Mouse (Mus musculus): ENCODE data around the gene Tkfc. TPM values are rescaled to one million over a fixed set of nuclear protein-coding genes. Genes with fewer than 3 reads are reported as not detected.

Gene Tkfc
- total RNA-seq (2022): 1 to 10 TPM; 3.5 to 4.5 (median 3.6) TPM

DNA sequence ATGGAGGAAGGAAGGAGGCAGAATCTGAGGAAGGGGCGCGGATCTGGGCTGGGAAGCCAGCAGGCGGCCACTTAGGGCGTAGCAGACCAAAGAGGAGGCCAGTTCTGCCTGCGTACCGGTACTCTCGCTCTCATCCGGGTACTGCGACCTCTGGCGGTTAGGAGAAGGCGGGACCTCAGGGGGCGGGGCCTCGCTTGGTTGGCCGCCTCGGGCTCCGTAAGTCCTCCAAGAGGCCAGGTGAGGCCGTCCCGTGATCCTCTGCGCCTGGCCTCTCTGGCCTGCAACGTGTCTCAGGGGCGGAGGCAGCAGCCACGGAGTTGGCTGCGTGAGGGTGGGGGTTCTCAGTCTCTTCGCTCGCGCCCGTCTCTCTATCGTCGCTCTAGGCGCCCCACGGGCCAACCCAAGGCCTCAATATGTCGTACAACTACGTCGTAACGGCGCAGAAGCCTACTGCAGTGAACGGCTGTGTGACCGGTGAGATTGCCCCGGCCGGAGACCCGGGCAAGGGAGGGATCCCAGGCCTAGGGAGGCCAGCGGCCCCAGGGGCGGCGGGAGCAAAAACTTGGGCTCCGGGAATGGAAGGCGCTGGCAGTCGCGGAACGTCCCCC, at the start of gene Tkfc, which contains the start of gene Ddb1:
Gene Tkfc, minus strand, starts transcription at position 362 of the 608 bp plus-strand sequence.
Gene Ddb1, plus strand, starts transcription at position 35 of the 608 bp plus-strand sequence.
- DNase-seq (ENCODE audit: low spot score in 2 of 2): peak; percentile 98 to 99

DNA sequence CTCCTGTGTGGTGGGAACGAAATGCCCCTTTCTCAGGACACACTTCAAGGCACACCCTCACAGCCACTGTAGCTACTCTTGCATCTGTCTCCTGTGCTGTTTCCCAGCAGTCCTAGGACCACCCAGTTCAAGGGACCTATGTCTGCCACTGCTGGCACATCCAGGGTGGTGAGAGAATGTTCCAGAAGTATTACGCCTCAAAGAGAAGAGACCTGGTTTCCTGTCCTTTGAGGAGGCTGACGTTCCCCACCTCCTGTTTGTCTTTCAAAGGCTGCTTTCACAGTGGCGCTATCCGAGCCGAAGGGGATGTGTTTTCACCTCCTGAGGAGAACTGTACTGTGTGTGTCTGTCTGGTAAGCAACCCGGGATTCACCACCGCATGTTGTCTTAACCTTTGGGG, 42.7 kb upstream of the Tkfc start:
- DNase-seq (ENCODE audit: low spot score in 2 of 2): no peak

DNA sequence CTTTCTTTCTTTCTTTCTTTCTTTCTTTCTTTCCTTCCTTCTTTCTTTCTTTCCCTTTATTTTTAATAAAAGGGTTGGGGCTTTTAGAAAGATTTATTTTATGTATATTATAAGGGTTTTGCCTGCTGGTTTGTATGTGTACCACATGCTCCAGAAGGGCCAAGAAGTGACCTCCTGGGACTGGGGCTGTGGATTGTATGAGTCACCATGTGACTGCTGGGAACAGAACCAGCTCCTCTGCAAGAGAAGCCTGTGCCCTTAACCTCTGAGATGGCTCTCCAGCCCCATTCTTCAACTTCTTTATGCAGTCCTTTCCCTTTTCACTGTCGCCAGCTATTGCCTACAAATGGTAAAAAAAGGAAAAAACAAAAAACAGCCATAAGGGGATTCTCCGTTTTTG, 40.2 kb upstream of the Tkfc start:
- no peak for DNase-seq (ENCODE audit: low spot score in 2 of 2)

DNA sequence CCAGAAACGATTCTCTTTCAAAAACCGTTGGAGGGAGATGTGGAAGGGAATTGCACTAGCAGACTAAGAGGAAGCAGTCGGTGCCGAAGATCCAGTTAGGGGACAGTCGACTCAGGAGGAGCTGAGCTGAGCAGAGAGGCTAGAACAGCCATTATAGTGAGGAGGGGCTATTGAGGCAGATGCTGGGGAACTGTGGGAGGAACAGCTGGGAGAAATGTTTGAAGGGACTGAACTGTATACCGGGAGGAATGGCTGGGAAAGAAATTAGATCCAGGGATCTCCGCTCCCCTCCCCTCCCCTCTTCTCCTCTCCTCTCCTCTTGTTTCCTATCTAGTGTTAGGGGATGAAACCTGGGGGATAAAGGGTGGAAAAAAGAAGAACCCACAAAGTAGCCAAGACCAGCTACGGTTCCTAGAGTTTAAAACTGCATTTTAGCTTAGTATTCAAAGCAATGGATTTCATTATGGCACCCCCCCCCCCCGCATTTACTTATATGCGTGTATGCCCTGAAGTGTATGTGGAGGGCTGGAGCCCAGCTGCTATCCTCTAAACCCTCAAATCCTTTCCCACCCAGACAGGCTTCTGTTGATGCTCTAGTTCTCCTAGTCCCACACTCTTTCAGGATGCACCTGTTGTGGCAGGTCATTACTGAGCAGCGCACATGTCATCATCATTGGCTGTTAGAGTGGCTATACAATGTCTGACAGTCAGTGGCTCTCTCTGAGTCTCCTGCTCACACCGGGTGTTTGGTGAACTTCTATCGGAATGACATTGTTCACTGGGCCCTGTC, 35.3 kb upstream of the Tkfc start:
- no peak for DNase-seq (ENCODE audit: low spot score in 2 of 2)

DNA sequence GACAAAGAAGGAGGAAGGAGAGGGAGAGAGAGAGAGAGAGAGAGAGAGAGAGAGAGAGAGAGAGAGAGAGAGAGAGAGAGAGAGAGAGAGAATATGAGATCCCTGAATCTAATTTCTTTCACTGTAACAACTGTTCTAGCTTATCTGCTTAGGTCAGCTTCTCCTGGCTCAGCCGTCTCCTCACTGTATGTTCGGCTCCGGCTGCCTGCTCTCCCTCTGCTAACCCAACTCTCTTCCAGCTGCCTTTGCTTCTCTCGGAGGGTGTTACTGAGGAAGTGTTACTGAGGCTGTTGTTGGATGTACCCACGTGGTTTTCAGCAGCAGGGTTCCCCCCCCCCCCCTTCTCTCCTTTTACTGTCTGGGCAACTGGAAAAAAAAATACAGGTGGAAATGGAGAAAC, 34.6 kb upstream of the Tkfc start:
- no peak for DNase-seq (ENCODE audit: low spot score in 2 of 2)

DNA sequence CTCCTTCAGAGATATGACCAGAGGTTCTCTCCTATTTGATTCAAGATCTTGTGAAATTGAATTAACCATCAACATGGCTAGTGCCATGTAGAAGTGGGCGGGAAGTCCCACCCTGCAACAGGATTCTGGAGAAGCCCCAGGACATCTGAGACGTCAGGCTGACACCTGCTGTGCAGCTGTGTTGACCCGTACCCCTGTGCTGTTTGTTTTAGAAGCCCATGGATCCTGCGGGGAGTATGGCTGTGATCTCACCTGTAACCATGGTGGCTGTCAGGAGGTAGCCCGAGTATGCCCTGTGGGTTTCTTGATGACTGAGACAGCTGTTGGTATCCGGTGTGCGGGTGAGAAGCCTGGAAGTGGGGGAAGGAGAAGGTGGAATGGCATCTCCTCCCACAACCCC, 32.4 kb upstream of the Tkfc start:
- DNase-seq (ENCODE audit: low spot score in 2 of 2): no peak

DNA sequence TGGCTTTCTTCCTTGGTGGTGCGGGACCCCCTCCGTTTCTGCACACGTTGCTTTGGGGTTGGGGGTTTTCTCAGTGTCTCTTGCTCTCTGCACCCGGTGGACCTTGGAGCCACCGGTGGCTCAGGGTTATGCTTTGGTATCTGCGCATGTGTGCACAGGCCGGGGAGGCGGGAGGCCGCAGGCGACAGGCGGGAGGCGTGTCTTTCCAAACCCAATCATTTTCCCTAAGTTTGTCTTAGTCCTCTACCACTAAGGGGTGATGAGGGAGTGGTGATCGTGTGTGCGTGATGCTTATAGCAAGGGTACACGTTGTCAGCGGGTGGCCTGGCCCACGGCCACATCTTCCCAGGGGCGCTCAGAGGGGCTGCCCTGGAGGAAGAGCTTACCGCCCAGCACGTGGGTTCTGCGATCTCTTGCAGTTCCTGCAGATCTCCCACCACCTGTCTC, 29.4 kb upstream of the Tkfc start:
- no peak for DNase-seq (ENCODE audit: low spot score in 2 of 2)

DNA sequence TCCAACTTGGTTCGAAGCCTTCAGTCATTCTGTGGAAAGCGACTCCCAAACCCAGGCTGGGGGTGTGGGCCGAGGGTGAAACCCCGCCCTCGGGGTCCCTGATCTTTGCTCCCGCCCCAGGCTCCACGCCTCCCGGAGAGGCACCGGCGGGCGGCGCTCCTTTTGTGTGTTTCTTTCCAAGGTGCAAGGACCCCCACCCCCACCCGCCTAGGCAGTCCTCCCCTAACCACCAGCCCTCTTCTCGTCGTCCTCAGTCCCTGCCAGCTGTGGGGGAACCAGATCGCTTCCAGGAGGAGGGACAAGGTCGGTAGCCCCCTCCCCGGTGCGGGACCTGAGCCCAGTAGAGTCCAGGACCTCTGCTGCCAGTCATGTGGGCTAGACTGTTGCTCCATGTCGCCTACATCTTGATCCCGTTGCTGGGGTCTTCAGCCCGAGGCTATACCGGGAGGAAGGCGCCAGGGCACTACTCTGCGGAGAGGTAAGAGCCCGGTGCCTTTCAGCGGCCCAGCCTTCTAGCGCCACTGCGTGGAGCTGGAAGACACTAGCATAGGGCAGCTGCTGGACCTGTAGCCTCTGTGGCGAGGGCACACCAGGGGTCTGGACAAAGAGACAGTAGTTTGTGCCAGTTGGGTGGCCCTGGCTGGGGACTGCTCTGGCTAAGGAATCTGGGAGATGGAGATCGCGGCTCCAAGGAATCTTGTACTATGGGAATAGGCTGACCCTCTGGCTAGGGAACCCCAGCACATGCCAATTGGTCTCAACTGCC, 28.8 kb upstream of the Tkfc start, which contains the start of gene Vwce:
Gene Vwce, plus strand, starts transcription at position 108 of the 766 bp plus-strand sequence.
- no peak for DNase-seq (ENCODE audit: low spot score in 2 of 2)

DNA sequence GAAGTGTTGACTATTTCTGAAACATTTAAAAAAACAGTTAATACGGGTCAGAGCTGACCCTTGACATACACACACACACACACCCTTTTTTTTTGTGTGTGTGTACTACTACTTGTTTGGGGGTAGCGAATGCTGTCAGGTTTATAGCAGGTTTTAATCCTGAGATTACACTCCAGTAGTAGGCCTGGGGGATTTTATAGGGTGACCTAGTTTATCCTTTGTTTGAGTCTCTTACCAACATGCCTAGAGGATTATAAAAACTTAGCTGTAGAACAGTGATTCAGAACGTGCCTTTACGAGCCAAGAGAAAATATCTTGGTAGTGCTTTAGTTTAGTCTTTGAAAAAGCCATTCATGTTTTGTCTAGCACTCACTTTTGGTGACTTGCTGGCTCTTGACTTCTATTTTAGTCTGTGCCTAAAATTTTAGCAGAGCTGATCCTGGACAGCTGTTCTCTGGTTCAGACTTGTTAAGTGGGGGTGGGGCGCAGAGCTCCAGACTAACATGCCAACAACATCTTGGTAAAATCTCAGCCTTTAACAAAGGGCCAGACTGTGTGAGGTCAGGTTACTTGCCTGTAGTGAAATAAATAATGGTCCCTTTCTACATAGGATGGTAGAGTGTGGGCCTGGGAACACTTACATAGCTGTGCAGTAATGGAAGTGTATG, 3.3 kb upstream of the Tkfc start:
- DNase-seq (ENCODE audit: low spot score in 2 of 2): no peak

DNA sequence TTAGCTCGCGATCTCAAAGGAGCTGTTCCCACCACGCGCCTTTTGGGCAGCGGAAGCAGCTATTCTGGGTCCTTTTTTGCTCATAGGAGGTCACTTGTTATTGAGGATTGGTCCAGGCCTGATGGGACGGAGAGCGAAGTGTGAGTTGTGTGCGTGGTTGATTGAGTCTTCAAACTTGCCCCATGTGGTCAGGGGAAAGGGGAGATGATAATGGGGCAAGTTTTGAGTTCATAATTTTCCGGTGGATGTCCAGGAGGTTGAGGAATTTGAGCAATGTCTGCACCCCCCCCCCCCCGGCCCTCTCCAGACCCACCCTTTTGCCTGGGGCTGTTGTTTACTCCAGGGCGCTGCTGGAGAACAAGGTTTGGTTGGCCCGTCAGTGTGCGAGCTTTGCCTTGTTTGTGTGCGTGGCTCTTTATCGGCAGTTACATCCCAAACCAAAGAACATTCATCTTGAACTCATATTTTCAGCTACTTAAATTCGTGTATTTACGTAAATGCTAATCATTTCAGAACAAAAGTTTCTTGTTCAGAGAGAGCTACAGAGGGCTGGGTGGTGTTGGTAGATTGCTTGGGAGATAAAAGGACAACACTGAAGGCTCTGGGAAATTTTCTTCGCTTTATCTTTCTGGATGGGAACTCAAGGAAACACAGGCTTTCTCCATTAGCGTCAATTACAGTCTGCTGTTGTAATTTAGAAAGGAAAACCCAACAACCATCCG, 608 bp upstream of the Tkfc start:
- DNase-seq (ENCODE audit: low spot score in 2 of 2): no peak

DNA sequence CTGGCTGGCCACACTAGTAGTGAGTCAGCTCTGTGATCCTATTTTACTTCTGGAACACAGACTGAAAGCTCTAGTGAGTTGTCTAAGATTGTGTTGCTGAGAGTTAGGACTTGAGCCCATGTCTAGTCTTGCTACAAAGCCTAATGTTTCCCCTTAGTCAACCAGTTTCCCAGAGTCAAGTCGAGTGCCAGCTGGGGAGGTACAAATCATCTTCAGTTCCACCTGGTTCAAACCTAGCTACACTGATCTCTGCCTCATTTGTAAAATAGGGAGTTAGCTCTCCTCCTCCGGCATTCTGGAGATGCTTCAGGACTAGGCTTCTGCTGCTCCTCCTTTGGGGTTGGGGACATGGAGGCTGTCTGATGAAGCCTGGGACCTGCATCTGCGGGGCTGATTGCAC, 920 bp downstream of the Tkfc start:
- DNase-seq (ENCODE audit: low spot score in 2 of 2): no peak

DNA sequence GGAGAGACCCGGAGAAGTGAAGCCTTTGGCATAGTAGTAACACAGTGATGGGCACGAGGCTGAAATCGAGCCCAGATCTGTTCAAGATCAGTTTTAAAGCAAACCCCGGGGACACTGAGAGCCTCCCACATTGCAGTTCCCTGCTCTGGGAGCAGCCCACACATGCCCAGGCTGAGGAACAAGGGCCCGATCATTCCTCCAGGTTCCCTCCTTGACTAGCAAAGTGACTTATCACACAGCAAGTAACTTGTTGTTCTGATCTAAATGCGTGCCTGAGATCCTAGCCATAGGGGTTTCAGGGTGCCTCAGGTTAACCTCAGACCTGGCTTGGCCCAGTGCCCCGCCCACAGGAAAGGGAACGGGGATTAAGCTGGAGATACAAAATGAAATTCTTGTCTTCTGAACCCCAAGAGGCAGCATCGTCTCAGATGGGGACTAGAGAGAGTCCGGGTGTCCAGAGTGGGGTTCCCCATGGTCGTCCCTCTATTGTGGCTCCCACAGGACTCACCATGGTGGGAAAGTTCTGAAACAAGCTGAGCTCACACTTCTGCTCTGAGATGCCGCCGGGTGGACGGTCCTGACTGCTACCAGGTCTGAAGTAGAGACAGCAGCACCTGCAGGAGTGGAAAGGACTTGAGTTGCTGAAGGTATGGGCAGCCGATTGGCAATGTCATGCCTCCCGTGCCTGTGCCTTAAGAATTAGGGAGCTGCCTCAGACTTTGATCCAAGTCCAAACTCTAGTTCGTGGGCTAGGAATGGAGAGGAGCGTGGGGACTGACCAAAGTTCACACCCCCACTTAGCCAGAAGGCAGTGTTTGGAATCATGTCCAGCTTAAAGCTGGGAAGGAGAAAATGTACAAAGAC, 1.6 kb downstream of the Tkfc start:
- DNase-seq (ENCODE audit: low spot score in 2 of 2): no peak

DNA sequence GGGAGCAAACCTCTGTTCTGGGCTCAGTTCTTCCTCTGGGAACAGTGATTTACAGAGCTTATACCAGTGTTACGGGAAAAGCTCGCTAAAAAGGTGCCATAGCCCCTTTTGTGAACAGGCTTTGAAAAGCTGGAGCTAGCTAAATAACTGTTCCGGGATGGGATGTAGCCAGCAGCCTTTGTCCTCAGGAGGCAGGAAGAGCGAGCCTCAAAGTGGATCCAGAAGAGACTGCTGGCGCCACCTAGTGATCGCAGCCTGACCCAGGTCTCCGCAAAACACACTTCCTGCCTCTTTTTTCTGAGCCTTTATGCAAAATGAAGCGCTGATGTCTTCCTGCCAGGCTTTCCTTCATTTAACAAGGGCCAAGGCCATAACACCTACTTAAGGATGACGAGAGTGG, 2.7 kb downstream of the Tkfc start:
- peak; percentile 73 to 77 for DNase-seq (ENCODE audit: low spot score in 2 of 2)

DNA sequence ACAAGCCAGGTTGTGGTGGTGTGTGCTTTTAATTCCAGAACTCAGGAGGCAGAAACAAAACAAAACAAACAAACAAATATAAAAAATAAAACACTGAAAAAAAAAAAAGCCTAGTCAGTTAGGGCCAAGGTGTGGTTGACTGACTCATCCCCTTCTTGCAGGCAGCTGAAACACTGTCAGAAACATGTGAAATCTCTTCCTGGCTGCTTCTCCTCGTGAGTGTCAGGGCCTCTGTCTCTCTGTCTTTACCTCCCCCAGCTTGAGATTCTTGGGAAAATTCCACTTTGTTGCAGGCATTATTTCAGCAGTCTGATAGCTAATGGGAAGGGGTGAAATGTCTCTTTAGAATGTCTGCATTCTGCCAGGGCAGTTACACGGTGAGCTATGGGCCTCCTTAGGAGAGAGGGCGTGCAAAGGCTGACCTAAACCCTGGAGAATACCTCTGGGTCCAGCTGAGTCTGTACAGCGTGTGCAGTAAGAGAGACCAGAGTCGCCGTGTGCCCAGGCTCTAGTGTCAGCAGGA, 3.1 kb downstream of the Tkfc start:
- DNase-seq (ENCODE audit: low spot score in 2 of 2): no peak

DNA sequence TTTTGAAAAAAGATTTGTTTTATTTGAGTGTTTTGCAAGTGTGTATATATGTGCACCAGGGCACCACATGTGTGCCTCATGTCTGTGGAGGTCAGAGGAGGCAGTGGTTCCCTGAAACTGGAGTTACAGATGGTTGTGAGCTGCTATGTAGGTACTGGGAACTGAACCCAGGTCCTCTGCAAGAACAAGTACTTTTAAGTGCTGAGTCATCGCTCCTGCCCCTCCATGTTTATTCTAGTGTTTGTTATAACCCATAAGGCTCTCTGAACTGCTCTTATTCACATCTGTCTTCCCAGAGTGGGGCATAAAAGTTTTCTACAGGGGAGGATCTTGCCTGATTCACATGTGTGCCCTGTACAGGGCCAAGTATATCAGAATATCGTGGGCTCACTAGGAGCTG, 5.8 kb downstream of the Tkfc start:
- DNase-seq (ENCODE audit: low spot score in 2 of 2): no peak

DNA sequence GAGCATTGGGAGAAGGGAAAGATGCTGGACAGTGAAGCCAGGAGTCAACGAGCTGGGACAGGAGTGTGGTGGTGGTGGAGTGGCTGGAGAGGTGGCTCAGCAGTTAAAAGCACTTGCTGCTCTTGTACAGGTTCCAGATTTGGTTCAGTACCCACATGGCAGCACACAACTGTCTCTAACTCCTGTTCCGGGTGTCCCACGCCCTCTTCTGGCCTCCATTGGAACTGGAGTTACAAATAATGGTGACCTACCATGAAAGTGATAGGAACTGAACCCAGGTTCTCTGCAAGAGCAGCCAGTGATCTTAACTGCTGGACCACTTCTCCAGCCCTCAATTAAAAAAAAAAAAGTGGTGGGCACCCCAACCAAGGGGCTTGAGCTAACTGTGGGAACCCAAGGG, 7.3 kb downstream of the Tkfc start:
- no peak for DNase-seq (ENCODE audit: low spot score in 2 of 2)

DNA sequence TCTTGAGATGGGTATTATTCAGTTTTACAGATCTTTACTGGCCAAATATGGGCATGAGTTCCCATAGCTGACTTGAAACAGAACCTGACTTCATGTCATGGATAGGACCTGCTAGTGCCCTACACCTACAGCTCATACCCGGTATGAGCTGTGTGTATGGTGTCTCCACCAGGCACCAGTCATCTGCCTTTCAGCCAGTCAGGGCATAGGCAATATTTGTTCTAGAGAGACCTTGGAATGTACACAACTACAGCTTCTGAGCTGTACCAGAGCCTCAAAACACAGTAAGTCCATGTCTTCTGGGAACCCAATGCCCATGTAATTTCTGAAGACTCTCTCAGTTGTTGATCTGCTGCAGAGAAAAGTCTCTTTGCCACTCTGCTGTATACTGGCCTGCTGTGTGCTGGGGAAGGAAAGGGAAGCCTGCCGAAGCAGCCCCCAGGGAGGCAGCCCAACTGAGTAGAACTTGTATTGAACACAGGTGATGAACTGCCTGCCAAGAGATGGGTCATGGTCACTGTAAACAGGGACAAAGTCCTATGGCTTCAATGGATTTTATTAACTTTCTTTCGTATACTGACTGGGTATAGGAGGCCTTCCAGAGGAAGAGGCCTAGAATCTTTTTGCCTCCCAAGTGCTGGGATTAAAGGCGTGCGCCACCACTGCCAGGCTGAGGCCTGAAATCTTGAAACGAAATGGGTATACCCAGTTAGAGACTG, 13.6 kb downstream of the Tkfc start:
- DNase-seq (ENCODE audit: low spot score in 2 of 2): no peak

DNA sequence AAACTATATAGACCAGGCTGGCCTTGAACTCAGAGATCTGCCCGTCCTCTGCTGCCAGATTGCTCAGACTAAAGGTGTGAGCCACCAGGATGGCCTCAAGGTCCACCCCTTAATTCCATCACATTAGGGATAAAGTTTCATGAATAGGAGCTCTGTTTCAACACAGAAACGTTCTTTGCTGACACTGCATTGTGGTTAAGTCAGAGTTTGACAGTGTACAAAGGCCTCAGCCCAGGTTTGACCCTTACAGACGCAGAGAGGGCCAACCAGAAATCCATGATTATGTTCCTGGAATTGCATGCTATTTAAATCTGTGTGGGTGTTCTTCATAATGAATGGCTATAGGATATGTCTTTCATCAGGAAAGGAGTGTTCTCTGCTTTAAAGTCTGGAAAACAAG, 15.2 kb downstream of the Tkfc start:
- DNase-seq (ENCODE audit: low spot score in 2 of 2): no peak

Measured in gastrocnemius, adult 8-10 months (tissue).